In the genomic region with DNA sequence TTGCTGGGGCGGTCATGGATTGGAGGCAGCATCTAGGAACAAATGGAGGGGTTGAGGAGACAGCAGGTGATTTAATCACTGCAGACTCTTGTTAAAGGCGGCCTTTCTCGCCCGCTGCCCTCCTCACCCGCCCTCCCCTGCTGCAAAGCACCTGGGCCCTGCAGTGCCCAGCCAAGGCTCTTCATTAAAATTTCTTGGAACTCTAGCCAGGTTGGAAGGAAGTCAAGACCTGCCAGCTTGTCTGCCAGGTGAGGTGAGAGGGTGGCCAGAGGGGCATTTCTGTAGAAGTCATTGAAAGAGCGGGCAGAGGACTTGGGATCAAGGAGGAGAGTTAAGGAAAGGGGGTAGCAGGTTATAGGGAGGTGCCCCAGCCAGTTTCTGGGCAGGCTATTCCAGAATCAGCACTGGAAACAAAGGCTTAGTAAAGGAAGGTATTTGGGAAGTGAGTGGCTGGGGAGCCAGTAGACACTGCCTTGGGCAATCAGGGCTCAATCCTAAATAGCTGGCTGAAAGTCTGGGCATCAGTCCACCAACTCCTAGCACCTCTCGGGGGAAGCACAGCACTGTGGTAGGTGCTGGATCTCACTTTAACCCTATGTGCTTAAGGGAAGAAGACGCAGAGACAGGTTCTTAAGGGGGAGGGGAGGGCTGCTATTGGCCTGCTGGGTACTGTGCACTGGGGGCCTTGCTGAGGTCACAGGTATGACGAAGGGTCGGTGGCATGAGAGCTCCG, we compare ENCODE assay signal across 13 mouse cellular contexts. TPM values are rescaled to one million over a fixed set of nuclear protein-coding genes. Genes with fewer than 3 reads are reported as not detected.
DNase-seq lines count a peak whose midpoint lies in the region; ATAC-seq lines count a peak whose summit lies in the region.
"Had no signal": no experiment of that assay in that cellular context is flagged by ENCODE, and none has a peak within 500 bp of the region (broad histone marks: within the 10 kb centered on the region; RNA-seq: fewer than 3 reads in every experiment).

No protein-coding gene starts in this region.

- H3K4me1 ChIP-seq in forebrain, embryonic 14.5 days (ENCODE audit: control insufficient read depth, insufficient read depth, low read length) = peaks cover 30% of the 10 kb centered on the region
- peaks cover 37% of the 10 kb centered on the region for H3K4me1 ChIP-seq in kidney, embryonic 15.5 days
- H3K4me1 ChIP-seq: liver, embryonic 12.5 days had no signal

- DNase-seq in NIH3T3 (ENCODE audit: low read depth) = peak; percentile 21
- DNase-seq in forebrain, embryonic 14.5 days (ENCODE audit: low spot score) = peak; percentile 65
- DNase-seq in frontal cortex, postnatal 14 days (ENCODE audit: low spot score in 2 of 2) = no peak
- no peak for DNase-seq in right cerebral cortex, postnatal 10 days (ENCODE audit: low spot score in 2 of 2)
- DNase-seq in frontal cortex, postnatal 36 days (ENCODE audit: low spot score in 2 of 2) = no peak
- DNase-seq: adrenal gland, postnatal 10 days; retina, postnatal 1 day; thymus, postnatal 36 days had no signal

- no peaks in the 10 kb centered on the region for H3K27me3 ChIP-seq in forebrain, embryonic 14.5 days (replicated peaks; ENCODE audit: control insufficient read depth, insufficient read depth, low read length)
- H3K27me3 ChIP-seq in kidney, embryonic 15.5 days = no peaks in the 10 kb centered on the region

- H3K9ac ChIP-seq in forebrain, embryonic 14.5 days (ENCODE audit: low read length) = no peak overlapping the region
- no peak overlapping the region for H3K9ac ChIP-seq in kidney, embryonic 15.5 days
- H3K9ac ChIP-seq: liver, embryonic 12.5 days had no signal

- H3K4me3 ChIP-seq in forebrain, embryonic 14.5 days (ENCODE audit: low read depth, low read length) = no peak overlapping the region
- H3K4me3 ChIP-seq in kidney, embryonic 15.5 days (replicated peaks) = no peak overlapping the region
- H3K4me3 ChIP-seq: liver, embryonic 12.5 days; myocyte had no signal

- WGBS in forebrain, embryonic 14.5 days = 44% methylated on average over 11 of the region's 11 CpGs
- 55% methylated on average over 11 of the region's 11 CpGs for WGBS in kidney, embryonic 15.5 days

- peak overlapping the region; percentile 39; the same call in 1 of the 2 replicates for H3K27ac ChIP-seq in forebrain, embryonic 14.5 days (ENCODE audit: low read depth, low read length)
- peak overlapping the region; percentile 22; the same call in 1 of the 2 replicates for H3K27ac ChIP-seq in kidney, embryonic 15.5 days
- H3K27ac ChIP-seq: liver, embryonic 12.5 days had no signal

- H3K4me2 ChIP-seq in forebrain, embryonic 14.5 days (ENCODE audit: low read length) = no peak overlapping the region
- no peak overlapping the region for H3K4me2 ChIP-seq in kidney, embryonic 15.5 days
- H3K4me2 ChIP-seq: liver, embryonic 12.5 days had no signal

- no peaks in the 10 kb centered on the region for H3K9me3 ChIP-seq in forebrain, embryonic 14.5 days (replicated peaks; ENCODE audit: control insufficient read depth, low read length)
- no peaks in the 10 kb centered on the region for H3K9me3 ChIP-seq in kidney, embryonic 15.5 days (replicated peaks)
- H3K9me3 ChIP-seq: liver, embryonic 12.5 days had no signal

- ATAC-seq in cerebellum, adult (ENCODE audit: insufficient number of reproducible peaks, low FRiP score, low TSS enrichment) = peak; percentile 53
- no peak for ATAC-seq in forebrain, embryonic 14.5 days
- ATAC-seq in kidney, embryonic 15.5 days (replicated peaks; ENCODE audit: low FRiP score) = no peak; the same call in 1 of the 2 replicates
- no peak for ATAC-seq in megakaryocyte progenitor cell, adult 5-6 weeks (replicated peaks; ENCODE audit: poor library complexity)
- ATAC-seq: liver, embryonic 12.5 days had no signal

- H3K36me3 ChIP-seq in forebrain, embryonic 14.5 days (ENCODE audit: control insufficient read depth, insufficient read depth, low read length) = no peaks in the 10 kb centered on the region
- no peaks in the 10 kb centered on the region for H3K36me3 ChIP-seq in kidney, embryonic 15.5 days
- H3K36me3 ChIP-seq: liver, embryonic 12.5 days had no signal

RNA-seq across cellular contexts. Expression of gene Ctnnbl1, which starts 29.8 kb away (rescaled TPM):
- polyA plus RNA-seq in forebrain, embryonic 14.5 days (2014; fragmentation: Nextera tagmentation; extraction: Ambion mirVana) = 86.7 and 89.4 TPM in 2 replicates
- 72.7 and 75.3 TPM in 2 replicates for polyA plus RNA-seq in kidney, embryonic 15.5 days (2015; fragmentation: Nextera tagmentation; extraction: Ambion mirVana)
- 22.5 and 26.0 TPM in 2 replicates for total RNA-seq in megakaryocyte progenitor cell, adult 5-6 weeks (2015)
- 44.0 and 52.0 TPM in 2 replicates for total RNA-seq in megakaryocyte progenitor cell, adult 5-6 weeks (2017)

Comparison
In these comparisons a context has a peak if more than half of its experiments do, and no peak if none do; other contexts are left out.
1. DNase-seq: peak in NIH3T3 (single experiment) and forebrain, embryonic 14.5 days (single experiment); none in frontal cortex, postnatal 14 days (0 of 2), right cerebral cortex, postnatal 10 days (0 of 2) and frontal cortex, postnatal 36 days (0 of 2).